ENCODE assay signal across 8 mouse cellular contexts in the genomic region with DNA sequence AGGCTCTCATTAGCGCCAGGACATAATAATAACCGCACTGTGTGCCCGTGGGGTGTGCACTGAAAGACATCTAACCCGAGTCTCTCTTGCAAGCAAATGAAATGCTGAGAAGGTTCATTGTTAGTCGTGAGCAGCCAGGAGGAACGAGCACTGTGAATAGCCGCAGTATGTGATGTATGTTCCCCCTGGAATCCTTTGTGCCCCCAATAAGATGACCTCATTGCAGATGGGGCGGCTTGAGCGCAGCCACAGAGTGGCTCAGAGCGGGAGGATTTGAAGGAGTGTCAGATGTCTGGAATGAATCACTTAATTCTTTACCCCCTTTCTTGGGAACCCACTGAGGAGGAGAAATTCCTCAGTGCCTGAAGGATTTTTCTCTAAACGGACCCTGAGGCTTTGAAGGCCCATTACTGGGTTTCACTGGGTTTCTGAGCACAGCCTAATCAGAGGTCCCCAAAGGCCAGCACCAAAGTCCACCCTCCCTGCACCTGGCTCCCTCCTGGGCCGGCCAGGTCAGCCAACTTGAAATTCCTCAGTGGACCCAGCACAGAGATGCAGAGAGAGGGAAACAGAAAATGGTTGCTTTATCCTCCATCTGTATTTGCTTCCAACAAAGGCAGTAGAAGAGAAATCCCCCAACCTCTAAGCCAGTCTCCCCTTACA. TPM values are rescaled to one million over a fixed set of nuclear protein-coding genes. Genes with fewer than 3 reads are reported as not detected.
DNase-seq lines count a peak whose midpoint lies in the region; ATAC-seq and TF ChIP-seq lines count a peak whose summit lies in the region.

No protein-coding gene starts in this region.

- H3K27ac ChIP-seq in layer of hippocampus, adult 2 months: peak overlapping the region; percentile 91
- peak overlapping the region; percentile 91 for H3K27ac ChIP-seq in hindbrain, embryonic 10.5 days

- no peaks in the 10 kb centered on the region for H3K36me3 ChIP-seq in hindbrain, embryonic 10.5 days
- H3K36me3 ChIP-seq in myocyte (ENCODE audit: control insufficient read depth, insufficient read depth): peaks cover 11% of the 10 kb centered on the region

- H3K27me3 ChIP-seq in hindbrain, embryonic 10.5 days (ENCODE audit: insufficient read depth, poor library complexity, severe bottlenecking): no peaks in the 10 kb centered on the region
- H3K27me3 ChIP-seq in myocyte (ENCODE audit: control insufficient read depth, insufficient read depth, insufficient read length): no peaks in the 10 kb centered on the region

- H3K79me2 ChIP-seq in myocyte (ENCODE audit: control insufficient read depth, insufficient read depth): no peaks in the 10 kb centered on the region

- H3K4me3 ChIP-seq in layer of hippocampus, adult 2 months: no peak overlapping the region
- no peak overlapping the region; the same call in 1 of the 2 replicates for H3K4me3 ChIP-seq in hindbrain, embryonic 10.5 days
- no peak overlapping the region for H3K4me3 ChIP-seq in myocyte

- 8% methylated on average over 12 of the region's 12 CpGs for WGBS in hindbrain, embryonic 10.5 days

- H3K9me3 ChIP-seq in hindbrain, embryonic 10.5 days: no peaks in the 10 kb centered on the region

- no peak for TF ChIP-seq CTCF in layer of hippocampus, adult 2 months (conservative IDR thresholded peaks at IDR 0.05)

- ATAC-seq in activated CD4-positive, CD25-positive, alpha-beta regulatory T cell, adult 4 months: no peak

- peaks cover 71% of the 10 kb centered on the region for H3K4me1 ChIP-seq in hindbrain, embryonic 10.5 days (replicated peaks)

- DNase-seq in layer of hippocampus, adult 2 months (ENCODE audit: low spot score in 2 of 2): peak in 1 of 2 experiments; percentile 61
- no peak for DNase-seq in layer of hippocampus, postnatal 10 days (ENCODE audit: low spot score in 2 of 2)
- DNase-seq in embryo, embryonic 11 days: peak; percentile 89
- peak; percentile 82 for DNase-seq in hindbrain, embryonic 10.5 days (ENCODE audit: low spot score)
- DNase-seq in urinary bladder, postnatal 36 days (ENCODE audit: low spot score in 2 of 2): no peak
- DNase-seq in adrenal gland, postnatal 36 days: no peak

- TF ChIP-seq POLR2A in myocyte (IDR thresholded peaks at IDR 0.05; ENCODE audit: insufficient read length, low read depth): no peak

- H3K4me2 ChIP-seq in myocyte (ENCODE audit: low read depth): peak overlapping the region; percentile 73

- no peak overlapping the region for H3ac ChIP-seq in myocyte (ENCODE audit: control insufficient read depth, insufficient read length)

TF ChIP-seq in myocyte, 11 proteins besides CTCF, POLR2A, EP300 and RAD21:
- TF ChIP-seq POLR2AphosphoS2 (IDR thresholded peaks at IDR 0.05; ENCODE audit: insufficient read length, low read depth) (no peak), E2F4 (IDR thresholded peaks at IDR 0.05; ENCODE audit: insufficient read depth) (peak; percentile 67), CEBPB (IDR thresholded peaks at IDR 0.05; ENCODE audit: insufficient read depth, poor library complexity, severe bottlenecking) (peak; percentile 60; the same call in 1 of the 2 replicates)
TF ChIP-seq in myocyte: peak in this region for 2.

RNA-seq across cellular contexts. Expression of a gene that starts 43.5 kb away (rescaled TPM):
- total RNA-seq in layer of hippocampus, adult 2 months (2021): not detected
- total RNA-seq in layer of hippocampus, postnatal 10 days (2021): not detected
- polyA plus RNA-seq in hindbrain, embryonic 10.5 days (2016; fragmentation: Nextera tagmentation; extraction: Ambion mirVana): not detected in 2 replicates
- not detected for polyA plus RNA-seq in myocyte (2012; fragmentation: generic; extraction: Trizol)
- polyA plus RNA-seq in activated CD4-positive, CD25-positive, alpha-beta regulatory T cell, adult 4 months (2017; shearing (Covaris generic)): under 1 TPM in 1 of 2 experiments, not detected in 1; 0.12 TPM
- total RNA-seq in adrenal gland, postnatal 36 days (2021): not detected

Comparison
In these comparisons a context has a peak if more than half of its experiments do, and no peak if none do; other contexts are left out.
1. DNase-seq: peak in embryo, embryonic 11 days (single experiment) and hindbrain, embryonic 10.5 days (single experiment); none in layer of hippocampus, postnatal 10 days (0 of 2), urinary bladder, postnatal 36 days (0 of 2) and adrenal gland, postnatal 36 days (0 of 2).